Mouse (Mus musculus) E14TG2a.4 (cell line): Measurements from ENCODE around the gene Tmem168.

Source experiments
- CTCF ChIP-seq: conservative IDR thresholded peaks from 2 replicates; pipeline ENCODE4 v1.5.1; 2014; ENCODE audit warnings: low read length
- NANOG ChIP-seq: IDR thresholded peaks from 2 replicates; pipeline ENCODE4 v1.6.1; 2014; ENCODE audit warnings: borderline replicate concordance, low read length, mixed read lengths
- POU5F1 ChIP-seq: IDR thresholded peaks from 2 replicates; pipeline ENCODE4 v1.6.1; 2014; ENCODE audit warnings: low read length, borderline replicate concordance

- TF ChIP-seq CTCF = no peak
- no peak for TF ChIP-seq POU5F1
- no peak for TF ChIP-seq NANOG
Observed at GRCm38 (mm10) chr6:13598239-13598923, 9.5 kb downstream of the Tmem168 start.
